Mouse (Mus musculus) heart, embryonic 11.5 days (tissue): ENCODE measurements around the gene Ppp1r14a. TPM values are rescaled to one million over a fixed set of nuclear protein-coding genes. Genes with fewer than 3 reads are reported as not detected.

Experiments
- ATAC-seq: fragments of 200-750 bp; cut with Nextera tagmentation; replicated peaks from 2 replicates; pipeline ENCODE4 v1.8.0; 2017; ENCODE audit warnings: moderate library complexity; ENCODE audit not compliant: insufficient number of reproducible peaks, low FRiP score, low TSS enrichment
- H3K27ac ChIP-seq: fragments of 300-500 bp; sonication (generic); 2 replicates; pipeline ENCODE4 v1.5.1; 2014; ENCODE audit warnings: mild to moderate bottlenecking, low read depth, low read length
- H3K27me3 ChIP-seq: fragments of 300-500 bp; sonication (generic); 2 replicates; pipeline ENCODE4 v1.6.1; 2014; ENCODE audit warnings: mild to moderate bottlenecking, low read length, mixed read lengths; ENCODE audit not compliant: control insufficient read depth, insufficient read depth
- H3K36me3 ChIP-seq: fragments of 300-500 bp; sonication (generic); 2 replicates; pipeline ENCODE4 v1.6.1; 2014; ENCODE audit warnings: mild to moderate bottlenecking, low read length, moderate library complexity, mixed read lengths; ENCODE audit not compliant: control insufficient read depth, insufficient read depth
- H3K4me1 ChIP-seq: fragments of 300-500 bp; sonication (generic); 2 replicates; pipeline ENCODE4 v1.6.1; 2014; ENCODE audit warnings: low read length; ENCODE audit not compliant: control insufficient read depth, insufficient read depth
- H3K4me2 ChIP-seq: fragments of 300-500 bp; sonication (generic); 2 replicates; pipeline ENCODE4 v1.6.1; 2014; ENCODE audit warnings: mild to moderate bottlenecking, moderate library complexity
- H3K4me3 ChIP-seq: fragments of 300-500 bp; sonication (generic); 2 replicates; pipeline ENCODE4 v1.5.1; 2014; ENCODE audit warnings: low read depth, low read length
- H3K9ac ChIP-seq: fragments of 300-500 bp; sonication (generic); 2 replicates; pipeline ENCODE4 v1.6.1; 2014; ENCODE audit warnings: mild to moderate bottlenecking, low read depth, low read length, moderate library complexity
- H3K9me3 ChIP-seq: fragments of 300-500 bp; sonication (generic); replicated peaks from 2 replicates; pipeline ENCODE4 v1.6.1; 2016; ENCODE audit warnings: low read length; ENCODE audit not compliant: control insufficient read depth
- WGBS: fragments of 180-500 bp; shearing (Covaris S2); extraction: QIAGEN DNeasy Blood & Tissue Kit; methylation state at CpG from one replicate; pipeline ENCODE4 v1.1.7; 2014; ENCODE audit not compliant: insufficient replicate concordance; 5-methylcytosine and 5-hydroxymethylcytosine counted together
- polyA plus RNA-seq: library from polyadenylated mRNA; unstranded; fragments of >200 nt; fragmentation: Nextera tagmentation; extraction: Ambion mirVana; gene quantifications from 2 replicates; pipeline ENCODE4 v1.2.1, GENCODE M21; 2014

Ppp1r14a gene
- polyA plus RNA-seq, 1 experiment from 2014 or later: 9.4 TPM

DNA sequence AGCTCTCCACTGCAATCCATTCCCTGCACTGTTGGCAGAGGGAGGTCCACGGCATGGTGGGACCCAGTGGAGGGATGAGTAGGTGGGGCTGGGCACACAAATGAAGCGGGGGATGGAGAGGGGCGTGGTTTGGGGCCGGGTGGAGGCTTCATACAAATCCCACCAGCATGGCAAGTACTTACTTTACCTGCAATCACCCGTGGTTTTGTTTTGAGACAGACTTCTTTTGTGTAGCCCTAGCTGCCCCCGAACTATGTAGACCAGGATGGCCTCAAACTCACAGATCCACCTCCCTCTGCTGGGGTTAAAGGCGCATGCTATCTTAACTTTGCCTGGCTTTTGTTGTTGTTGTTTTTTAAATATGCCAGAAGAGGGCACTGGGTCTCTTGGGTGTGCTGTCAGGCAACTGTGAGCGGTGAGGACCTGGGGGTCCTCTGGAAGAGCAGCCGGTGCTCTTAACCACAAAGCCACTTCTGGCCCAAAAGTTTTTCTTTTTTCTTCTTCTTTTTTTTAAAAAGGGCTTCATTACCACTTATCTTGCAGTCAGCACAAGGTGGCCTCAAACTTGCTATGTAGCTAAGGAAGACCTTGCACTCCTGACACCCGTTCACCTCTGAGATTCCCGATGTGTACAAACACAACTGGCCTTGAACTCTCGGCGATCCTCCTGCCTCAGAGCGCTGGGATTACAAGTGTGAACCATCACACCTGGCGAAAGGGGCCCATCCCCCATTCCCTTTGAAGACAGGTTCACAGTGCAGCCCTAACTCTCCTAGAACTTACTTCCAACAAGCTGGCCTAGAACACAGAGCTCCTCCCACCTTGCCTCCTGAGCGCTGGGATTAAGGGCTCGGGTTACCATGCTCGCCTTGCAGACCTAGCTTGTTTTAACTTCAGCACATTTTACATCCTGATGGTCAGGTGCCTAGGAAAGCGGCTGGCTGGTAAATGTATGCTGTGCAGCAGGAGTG is 30.5 kb downstream of the Ppp1r14a start:
- no peak overlapping the region for H3K9ac ChIP-seq
- H3K27ac ChIP-seq: peak overlapping the region; percentile 15; the same call in 1 of the 2 replicates
- peak overlapping the region; percentile 51 for H3K4me2 ChIP-seq
- 8% methylated on average over 19 of the region's 19 CpGs for WGBS
- H3K4me3 ChIP-seq: peak overlapping the region; percentile 19; the same call in 1 of the 2 replicates
- H3K27me3 ChIP-seq: peaks cover 20% of the 10 kb centered on the region
- peaks cover 25% of the 10 kb centered on the region for H3K4me1 ChIP-seq
- ATAC-seq: no peak
- H3K36me3 ChIP-seq: no peaks in the 10 kb centered on the region
- no peaks in the 10 kb centered on the region for H3K9me3 ChIP-seq

GRCm38 (mm10) chr7:29327087-29327486 is 38.0 kb downstream of the Ppp1r14a start:
- Histone ChIP-seq H3K9ac (no peak overlapping the region), H3K4me2 (no peak overlapping the region), H3K36me3 (no peaks in the 10 kb centered on the region), H3K27me3 (no peaks in the 10 kb centered on the region; the same call in 1 of the 2 replicates), H3K4me3 (no peak overlapping the region), H3K4me1 (no peaks in the 10 kb centered on the region), H3K27ac (no peak overlapping the region), H3K9me3 (no peaks in the 10 kb centered on the region)
- 76% methylated on average over 6 of the region's 6 CpGs for WGBS
- no peak for ATAC-seq

DNA sequence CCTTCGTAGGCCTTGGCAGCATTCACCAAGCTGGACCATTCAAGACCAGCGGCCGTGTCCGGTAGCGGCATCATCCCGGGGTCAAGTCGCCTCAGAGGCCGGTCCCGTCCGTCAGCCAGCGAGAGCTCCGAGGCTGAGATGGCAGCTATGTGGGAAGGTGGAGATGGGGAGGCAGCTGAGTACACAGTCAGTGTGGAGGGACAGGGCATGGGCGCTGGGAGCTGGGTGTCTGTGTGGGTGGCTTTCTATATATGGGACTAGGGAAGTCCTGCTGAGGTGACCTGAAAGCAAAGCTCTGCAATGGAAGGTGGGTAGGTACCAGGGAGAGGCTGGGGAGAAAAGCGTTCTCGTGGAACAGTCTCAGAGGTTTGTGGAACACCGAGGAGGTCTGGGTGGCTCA is 39.9 kb downstream of the Ppp1r14a start:
- Histone ChIP-seq H3K4me3 (no peak overlapping the region), H3K9ac (no peak overlapping the region), H3K27ac (no peak overlapping the region), H3K9me3 (no peaks in the 10 kb centered on the region), H3K27me3 (no peaks in the 10 kb centered on the region; the same call in 1 of the 2 replicates), H3K4me2 (no peak overlapping the region), H3K36me3 (no peaks in the 10 kb centered on the region), H3K4me1 (no peaks in the 10 kb centered on the region)
- WGBS: 91% methylated on average over 16 of the region's 16 CpGs
- no peak; the same call in 1 of the 2 replicates for ATAC-seq

- Histone ChIP-seq H3K9me3 (no peaks in the 10 kb centered on the region), H3K27me3 (no peaks in the 10 kb centered on the region), H3K36me3 (no peaks in the 10 kb centered on the region), H3K27ac (no peak overlapping the region), H3K4me2 (no peak overlapping the region), H3K9ac (no peak overlapping the region), H3K4me3 (no peak overlapping the region), H3K4me1 (0 out of 2 replicates have a peak, but pooled peaks cover 2% of the 10 kb centered on the region)
- 66% methylated on average over 6 of the region's 7 CpGs for WGBS
- ATAC-seq: no peak
Measured at GRCm38 (mm10) chr7:29334156-29334555, 45.0 kb downstream of the Ppp1r14a start.

GRCm38 (mm10) chr7:29335276-29335675 is 46.2 kb downstream of the Ppp1r14a start:
- no peak for ATAC-seq
- no peaks in the 10 kb centered on the region for H3K36me3 ChIP-seq
- H3K4me1 ChIP-seq: 0 out of 2 replicates have a peak, but pooled peaks cover 5% of the 10 kb centered on the region
- no peak overlapping the region for H3K27ac ChIP-seq
- no peaks in the 10 kb centered on the region for H3K9me3 ChIP-seq
- H3K4me2 ChIP-seq: no peak overlapping the region
- H3K9ac ChIP-seq: no peak overlapping the region
- no peaks in the 10 kb centered on the region for H3K27me3 ChIP-seq
- H3K4me3 ChIP-seq: no peak overlapping the region

GRCm38 (mm10) chr7:29335841-29336671 is 46.9 kb downstream of the Ppp1r14a start:
- WGBS: 73% methylated on average over 6 of the region's 6 CpGs
- no peak overlapping the region for H3K9ac ChIP-seq
- H3K4me2 ChIP-seq: no peak overlapping the region
- no peaks in the 10 kb centered on the region for H3K36me3 ChIP-seq
- H3K4me1 ChIP-seq: 0 out of 2 replicates have a peak, but pooled peaks cover 5% of the 10 kb centered on the region
- no peak for ATAC-seq
- H3K27ac ChIP-seq: no peak overlapping the region
- H3K27me3 ChIP-seq: no peaks in the 10 kb centered on the region
- no peaks in the 10 kb centered on the region for H3K9me3 ChIP-seq
- H3K4me3 ChIP-seq: no peak overlapping the region

DNA sequence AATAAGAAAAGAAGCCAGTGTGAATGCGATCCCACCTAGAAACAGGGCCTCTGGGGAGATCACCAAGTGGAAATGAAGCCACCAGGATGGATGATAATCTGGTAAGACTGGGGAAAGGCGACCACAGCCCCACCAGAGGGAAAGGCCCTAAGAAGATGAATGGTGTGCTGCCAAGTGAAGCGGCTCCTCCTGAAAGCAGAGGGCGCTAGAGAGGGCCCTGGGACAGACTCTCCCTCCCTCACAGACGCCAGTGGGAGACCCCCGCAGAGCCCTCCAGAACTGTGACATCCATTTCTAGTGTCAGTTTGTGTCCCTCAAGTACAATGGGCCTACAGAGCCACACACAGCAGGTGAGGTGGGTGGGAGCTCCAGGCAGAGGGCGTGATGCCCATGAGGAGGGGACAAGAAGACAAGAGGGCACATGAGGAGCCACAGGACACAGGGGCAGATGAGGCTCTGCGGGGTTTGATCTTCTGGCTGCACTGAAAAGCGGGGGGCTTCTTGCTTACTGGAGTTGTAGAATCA is 47.7 kb downstream of the Ppp1r14a start:
- no peak overlapping the region for H3K4me2 ChIP-seq
- no peak overlapping the region for H3K27ac ChIP-seq
- H3K36me3 ChIP-seq: no peaks in the 10 kb centered on the region
- no peaks in the 10 kb centered on the region for H3K27me3 ChIP-seq
- H3K4me3 ChIP-seq: no peak overlapping the region
- H3K4me1 ChIP-seq: 0 out of 2 replicates have a peak, but pooled peaks cover 5% of the 10 kb centered on the region
- ATAC-seq: no peak
- H3K9ac ChIP-seq: no peak overlapping the region
- WGBS: 64% methylated on average over 9 of the region's 9 CpGs
- no peaks in the 10 kb centered on the region for H3K9me3 ChIP-seq

DNA sequence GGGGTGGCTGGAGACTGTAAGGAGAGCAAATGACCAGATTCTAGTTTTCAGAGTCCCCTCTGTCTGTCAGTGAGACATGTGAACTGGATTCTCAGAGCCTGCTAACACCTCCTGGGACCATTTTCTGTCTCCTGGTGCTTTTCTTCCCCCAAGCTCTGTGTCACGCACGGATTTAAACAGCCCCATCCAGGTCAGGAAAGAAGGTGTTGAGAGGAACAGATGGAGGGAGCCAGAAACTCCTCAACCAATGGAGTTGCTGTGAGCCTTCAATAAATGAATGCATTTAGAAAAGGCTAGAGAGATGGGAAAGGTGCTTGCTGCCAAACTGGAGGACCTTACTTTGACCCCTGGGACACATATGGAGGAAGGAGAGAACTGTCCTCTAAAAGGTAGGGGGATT is 48.7 kb downstream of the Ppp1r14a start:
- WGBS: 79% methylated on average over 2 of the region's 2 CpGs
- Histone ChIP-seq H3K36me3 (no peaks in the 10 kb centered on the region), H3K9ac (0 out of 2 replicates have a peak overlapping the region, but pooled peaks have one; percentile 28), H3K27ac (no peak overlapping the region), H3K4me2 (no peak overlapping the region), H3K4me1 (peaks cover 12% of the 10 kb centered on the region), H3K9me3 (no peaks in the 10 kb centered on the region), H3K27me3 (no peaks in the 10 kb centered on the region), H3K4me3 (no peak overlapping the region)
- ATAC-seq: no peak
